Mouse (Mus musculus) midbrain, embryonic 13.5 days (tissue): Measurements from ENCODE around the gene Flt1. TPM values are rescaled to one million over a fixed set of nuclear protein-coding genes. Genes with fewer than 3 reads are reported as not detected.

Source experiments
- ATAC-seq: fragments of 200-750 bp; cut with Nextera tagmentation; 2 replicates; pipeline ENCODE4 v1.8.0; 2017; ENCODE audit warnings: mild to moderate bottlenecking, moderate TSS enrichment, moderate library complexity
- H3K27ac ChIP-seq: fragments of 300-500 bp; sonication (generic); 2 replicates; pipeline ENCODE4 v1.5.1; 2015; ENCODE audit warnings: inconsistent platforms, mild to moderate bottlenecking, moderate library complexity
- H3K27me3 ChIP-seq: fragments of 300-500 bp; sonication (generic); 2 replicates; pipeline ENCODE4 v1.6.1; 2015; ENCODE audit warnings: mild to moderate bottlenecking, inconsistent platforms
- H3K36me3 ChIP-seq: fragments of 300-500 bp; sonication (generic); 2 replicates; pipeline ENCODE4 v1.6.1; 2015; ENCODE audit warnings: mild to moderate bottlenecking, inconsistent platforms
- H3K4me1 ChIP-seq: fragments of 300-500 bp; sonication (generic); replicated peaks from 2 replicates; pipeline ENCODE4 v1.6.1; 2015; ENCODE audit warnings: inconsistent platforms
- H3K4me2 ChIP-seq: fragments of 300-500 bp; sonication (generic); replicated peaks from 2 replicates; pipeline ENCODE4 v1.6.1; 2015; ENCODE audit warnings: moderate library complexity, mild to moderate bottlenecking, inconsistent platforms
- H3K4me3 ChIP-seq: fragments of 300-500 bp; sonication (generic); replicated peaks from 2 replicates; pipeline ENCODE4 v1.5.1; 2015; ENCODE audit warnings: mild to moderate bottlenecking, inconsistent platforms
- H3K9ac ChIP-seq: fragments of 300-500 bp; sonication (generic); replicated peaks from 2 replicates; pipeline ENCODE4 v1.6.1; 2015; ENCODE audit warnings: mild to moderate bottlenecking, inconsistent platforms
- H3K9me3 ChIP-seq: fragments of 300-500 bp; sonication (generic); 2 replicates; pipeline ENCODE4 v1.6.1; 2016; ENCODE audit warnings: mild to moderate bottlenecking, inconsistent platforms
- WGBS: fragments of 180-500 bp; shearing (Covaris S2); methylation state at CpG from one replicate; pipeline ENCODE4 v1.1.7; 2015; 5-methylcytosine and 5-hydroxymethylcytosine counted together
- polyA plus RNA-seq: library from polyadenylated mRNA; unstranded; fragments of >200 nt; fragmentation: Nextera tagmentation; extraction: Ambion mirVana; gene quantifications from 2 replicates; pipeline ENCODE4 v1.2.1, GENCODE M21; 2015

The Flt1 gene
- polyA plus RNA-seq, 1 experiment from 2014 or later = 9.9 TPM

DNA sequence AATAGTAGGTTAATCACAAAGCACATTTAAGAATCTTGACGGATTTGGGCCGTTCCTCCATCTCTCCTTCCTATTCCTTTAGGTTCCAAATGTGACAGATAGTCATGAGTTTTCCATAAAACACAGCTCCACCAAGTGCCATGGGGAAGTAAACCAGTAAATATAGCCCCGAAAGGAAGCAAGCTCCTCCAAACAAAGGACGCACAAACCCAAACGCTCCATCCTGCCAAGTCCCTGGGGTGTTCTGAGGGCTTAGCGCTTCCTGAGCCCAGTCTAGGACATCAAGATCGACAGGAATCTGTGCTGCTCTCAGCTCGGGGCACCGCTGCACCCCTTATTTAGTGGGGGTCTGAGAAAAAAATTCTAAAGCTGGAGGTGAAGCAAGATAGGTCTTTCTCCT is 141.2 kb downstream of the Flt1 start:
- no peak overlapping the region for H3K9ac ChIP-seq
- no peak overlapping the region for H3K4me3 ChIP-seq
- H3K4me2 ChIP-seq = no peak overlapping the region
- H3K9me3 ChIP-seq = no peaks in the 10 kb centered on the region
- no peak overlapping the region for H3K27ac ChIP-seq
- no peaks in the 10 kb centered on the region for H3K27me3 ChIP-seq
- no peaks in the 10 kb centered on the region for H3K4me1 ChIP-seq
- H3K36me3 ChIP-seq = no peaks in the 10 kb centered on the region
- WGBS = 79% methylated on average over 9 of the region's 9 CpGs
- no peak for ATAC-seq

DNA sequence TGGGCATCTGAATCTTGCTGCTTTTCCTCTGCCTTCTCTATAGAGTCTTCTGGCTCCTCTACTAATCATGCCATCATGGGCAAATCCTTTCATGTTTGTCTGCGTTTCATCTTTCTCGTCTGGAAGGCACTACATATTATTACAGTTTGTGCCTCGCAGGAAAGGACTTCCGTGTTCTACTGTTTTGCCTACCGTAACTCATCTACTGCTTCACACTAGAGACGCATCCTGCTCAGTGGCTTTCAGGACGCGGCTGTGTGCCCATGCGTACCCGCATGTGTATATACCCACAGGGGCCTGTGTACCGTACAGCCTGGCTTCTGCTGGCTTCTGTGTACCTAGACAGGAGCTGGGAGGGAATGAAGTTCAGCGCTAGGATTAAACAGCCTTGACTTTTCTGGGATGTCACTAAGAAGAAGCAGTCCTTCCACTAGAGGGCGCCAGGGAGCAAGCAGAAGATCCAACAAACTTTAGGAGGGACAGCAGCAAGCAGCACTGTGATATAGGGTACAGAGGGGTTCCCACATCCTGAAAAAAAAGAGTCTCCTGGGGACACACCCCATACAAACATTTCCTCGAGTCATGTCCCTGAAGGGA is 142.0 kb downstream of the Flt1 start:
- ATAC-seq = no peak
- Histone ChIP-seq H3K4me1 (no peaks in the 10 kb centered on the region), H3K9me3 (no peaks in the 10 kb centered on the region), H3K4me3 (no peak overlapping the region), H3K27ac (no peak overlapping the region), H3K27me3 (no peaks in the 10 kb centered on the region), H3K36me3 (no peaks in the 10 kb centered on the region), H3K9ac (no peak overlapping the region), H3K4me2 (no peak overlapping the region)
- WGBS = 48% methylated on average over 14 of the region's 14 CpGs

DNA sequence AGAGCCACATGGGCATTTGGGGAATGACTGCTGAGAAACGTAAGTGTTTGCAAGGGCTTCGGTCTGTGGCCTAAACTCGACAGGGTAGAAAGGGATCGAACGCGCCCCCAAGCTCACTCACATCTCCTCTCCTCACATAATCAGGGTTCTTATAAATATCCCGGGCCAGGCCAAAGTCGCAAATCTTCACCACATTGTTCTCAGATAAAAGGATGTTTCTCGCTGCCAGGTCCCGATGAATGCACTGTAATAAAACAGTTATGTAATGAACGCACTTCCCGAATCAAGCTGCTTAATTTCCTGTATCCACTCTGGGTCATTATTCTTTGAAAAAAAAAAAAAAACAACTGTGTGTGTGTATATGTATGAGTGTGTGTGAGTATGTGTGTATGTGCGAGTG is 145.6 kb downstream of the Flt1 start:
- no peaks in the 10 kb centered on the region for H3K4me1 ChIP-seq
- no peaks in the 10 kb centered on the region for H3K9me3 ChIP-seq
- no peaks in the 10 kb centered on the region for H3K36me3 ChIP-seq
- no peak overlapping the region for H3K4me2 ChIP-seq
- H3K27ac ChIP-seq = no peak overlapping the region
- H3K27me3 ChIP-seq = no peaks in the 10 kb centered on the region
- no peak overlapping the region for H3K4me3 ChIP-seq
- no peak overlapping the region for H3K9ac ChIP-seq
- 89% methylated on average over 13 of the region's 13 CpGs for WGBS
- no peak for ATAC-seq

DNA sequence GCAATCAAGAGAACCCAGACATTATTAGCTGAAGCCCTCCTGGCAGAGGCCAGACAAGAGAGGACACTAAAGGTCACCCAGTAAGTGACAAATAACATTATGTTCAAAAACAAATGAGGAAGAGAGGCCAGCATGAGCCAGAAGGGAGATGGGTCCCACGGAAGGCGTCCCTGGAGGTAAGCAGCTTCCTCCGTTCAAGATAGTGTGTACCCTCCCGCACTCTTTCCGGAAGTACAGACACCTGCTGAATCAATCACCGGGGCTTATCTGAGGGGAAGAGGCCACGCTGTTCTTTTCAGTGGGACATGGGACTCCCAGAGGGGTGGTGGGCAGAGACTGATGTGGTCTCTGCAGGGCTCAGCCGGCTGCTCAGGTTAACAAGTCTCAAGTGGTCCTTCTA is 146.1 kb downstream of the Flt1 start:
- Histone ChIP-seq H3K27ac (no peak overlapping the region), H3K27me3 (no peaks in the 10 kb centered on the region), H3K4me3 (no peak overlapping the region), H3K4me2 (no peak overlapping the region), H3K9me3 (no peaks in the 10 kb centered on the region), H3K36me3 (no peaks in the 10 kb centered on the region), H3K9ac (no peak overlapping the region), H3K4me1 (no peaks in the 10 kb centered on the region)
- no peak for ATAC-seq
- WGBS = 88% methylated on average over 8 of the region's 8 CpGs

DNA sequence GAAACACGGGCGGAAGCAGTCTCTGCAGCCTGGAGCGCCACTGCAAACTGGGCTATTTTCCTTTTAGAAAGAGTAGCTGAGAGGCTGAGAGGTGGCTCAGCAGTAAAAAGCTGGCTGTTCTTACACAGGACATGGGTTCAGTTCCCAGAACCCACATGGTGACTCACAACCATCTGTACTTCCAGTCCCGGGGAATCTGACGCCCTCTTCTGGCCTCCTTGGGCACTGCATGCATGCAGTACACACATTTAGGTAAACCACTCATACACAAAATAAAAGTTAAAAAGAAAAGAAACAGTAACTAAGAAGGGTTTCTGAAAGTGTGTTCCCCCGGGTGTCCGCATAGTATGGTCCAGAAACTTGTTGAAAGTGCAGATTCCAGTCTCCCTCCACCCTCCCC is 146.7 kb downstream of the Flt1 start:
- no peak overlapping the region for H3K4me2 ChIP-seq
- H3K27me3 ChIP-seq = no peaks in the 10 kb centered on the region
- H3K9me3 ChIP-seq = no peaks in the 10 kb centered on the region
- ATAC-seq = no peak
- H3K36me3 ChIP-seq = no peaks in the 10 kb centered on the region
- H3K4me1 ChIP-seq = no peaks in the 10 kb centered on the region
- WGBS = 87% methylated on average over 7 of the region's 7 CpGs
- H3K9ac ChIP-seq = no peak overlapping the region
- H3K4me3 ChIP-seq = no peak overlapping the region
- no peak overlapping the region for H3K27ac ChIP-seq

DNA sequence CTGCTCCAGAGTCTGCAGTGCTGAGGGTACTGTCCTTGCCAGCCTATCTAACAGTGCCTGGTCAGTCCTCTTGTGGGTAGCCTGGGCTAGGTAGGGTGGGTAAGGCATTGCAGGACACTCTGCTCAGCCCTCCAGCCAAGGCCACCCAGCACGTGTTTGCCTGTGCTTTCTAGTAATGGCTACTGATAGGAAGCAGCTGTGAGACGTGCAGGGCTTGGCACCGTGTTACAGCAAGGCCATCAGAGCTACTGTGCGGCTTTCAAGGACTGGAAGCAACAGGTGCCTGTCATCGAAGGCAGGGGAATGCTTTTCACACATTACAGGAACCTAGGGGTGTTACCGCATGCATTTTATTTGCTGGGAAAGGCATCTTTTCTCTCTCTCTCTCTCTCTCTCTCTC is 148.8 kb downstream of the Flt1 start:
- Histone ChIP-seq H3K4me1 (no peaks in the 10 kb centered on the region), H3K4me2 (no peak overlapping the region), H3K9ac (no peak overlapping the region), H3K9me3 (no peaks in the 10 kb centered on the region), H3K36me3 (no peaks in the 10 kb centered on the region), H3K27me3 (no peaks in the 10 kb centered on the region), H3K27ac (no peak overlapping the region), H3K4me3 (no peak overlapping the region)
- ATAC-seq = no peak
- WGBS = 91% methylated on average over 6 of the region's 6 CpGs

DNA sequence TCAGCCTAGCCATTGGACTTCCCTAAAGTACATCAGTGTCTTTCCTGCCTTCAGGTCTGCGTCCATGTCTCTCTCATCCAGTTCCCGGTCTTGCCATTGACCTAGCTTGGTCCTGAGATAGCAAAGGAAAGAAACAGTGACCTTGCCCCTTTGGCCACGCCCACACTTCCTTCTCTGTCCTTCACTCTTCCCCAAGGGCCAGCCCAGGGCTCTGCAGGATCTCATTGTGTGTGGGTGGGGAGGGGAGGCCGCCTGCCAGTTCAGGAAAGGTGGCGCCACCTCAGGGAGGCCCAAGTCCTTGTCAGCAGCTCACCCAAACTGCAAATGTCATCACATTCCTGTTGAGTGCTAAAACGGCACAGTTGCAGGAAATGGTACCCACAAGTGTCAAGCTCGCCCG is 151.3 kb downstream of the Flt1 start:
- Histone ChIP-seq H3K36me3 (no peaks in the 10 kb centered on the region), H3K4me1 (no peaks in the 10 kb centered on the region), H3K9ac (no peak overlapping the region), H3K4me3 (no peak overlapping the region), H3K27ac (no peak overlapping the region), H3K27me3 (no peaks in the 10 kb centered on the region), H3K4me2 (no peak overlapping the region), H3K9me3 (no peaks in the 10 kb centered on the region)
- WGBS = 59% methylated on average over 8 of the region's 8 CpGs
- no peak for ATAC-seq

DNA sequence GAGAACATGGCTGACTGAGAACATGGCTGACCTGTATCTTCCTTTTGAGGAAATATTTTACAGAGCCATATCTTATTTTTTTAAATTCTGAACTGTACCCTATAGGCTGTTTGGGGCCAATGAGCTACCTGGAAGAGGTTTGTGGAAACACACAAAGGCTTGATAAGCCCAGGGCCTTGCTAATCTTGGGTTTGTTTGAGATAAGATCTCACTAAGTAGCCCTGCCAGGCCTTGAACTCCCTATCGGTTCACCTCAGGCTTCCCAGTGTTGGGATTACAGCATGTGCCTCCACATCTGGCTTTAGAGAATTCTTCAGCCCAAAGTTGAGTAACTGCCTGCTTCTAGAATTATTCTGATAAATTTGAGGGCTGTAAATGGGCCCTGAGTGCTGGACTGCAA is 152.3 kb downstream of the Flt1 start:
- H3K36me3 ChIP-seq = no peaks in the 10 kb centered on the region
- H3K9ac ChIP-seq = no peak overlapping the region
- no peaks in the 10 kb centered on the region for H3K9me3 ChIP-seq
- WGBS = 97% methylated on average over 1 of the region's 1 CpGs
- H3K4me3 ChIP-seq = no peak overlapping the region
- no peak for ATAC-seq
- H3K27me3 ChIP-seq = no peaks in the 10 kb centered on the region
- no peak overlapping the region for H3K27ac ChIP-seq
- no peaks in the 10 kb centered on the region for H3K4me1 ChIP-seq
- H3K4me2 ChIP-seq = no peak overlapping the region

DNA sequence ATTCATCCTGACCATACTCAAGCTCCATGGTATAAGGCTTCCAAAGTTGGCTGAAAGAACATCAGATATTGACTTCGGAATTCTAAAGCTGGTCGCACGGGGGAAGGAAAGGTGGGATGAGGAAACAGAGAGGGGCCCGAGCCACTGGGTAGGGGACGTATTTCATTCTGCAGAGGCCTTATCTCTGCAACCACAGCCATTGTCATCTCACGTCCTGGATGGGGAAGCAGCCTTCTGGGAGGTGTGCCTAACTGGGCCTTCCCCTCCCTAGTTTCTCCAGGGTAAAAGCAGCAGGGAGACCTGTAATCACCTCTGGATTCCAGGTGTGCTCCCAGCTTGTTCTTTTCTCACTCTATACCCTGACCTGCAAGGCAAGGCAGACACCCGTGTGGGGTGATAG is 153.1 kb downstream of the Flt1 start:
- Histone ChIP-seq H3K4me2 (no peak overlapping the region), H3K9me3 (no peaks in the 10 kb centered on the region), H3K27ac (no peak overlapping the region), H3K36me3 (no peaks in the 10 kb centered on the region), H3K27me3 (no peaks in the 10 kb centered on the region), H3K9ac (no peak overlapping the region), H3K4me1 (no peaks in the 10 kb centered on the region), H3K4me3 (no peak overlapping the region)
- WGBS = 89% methylated on average over 7 of the region's 7 CpGs
- no peak for ATAC-seq

DNA sequence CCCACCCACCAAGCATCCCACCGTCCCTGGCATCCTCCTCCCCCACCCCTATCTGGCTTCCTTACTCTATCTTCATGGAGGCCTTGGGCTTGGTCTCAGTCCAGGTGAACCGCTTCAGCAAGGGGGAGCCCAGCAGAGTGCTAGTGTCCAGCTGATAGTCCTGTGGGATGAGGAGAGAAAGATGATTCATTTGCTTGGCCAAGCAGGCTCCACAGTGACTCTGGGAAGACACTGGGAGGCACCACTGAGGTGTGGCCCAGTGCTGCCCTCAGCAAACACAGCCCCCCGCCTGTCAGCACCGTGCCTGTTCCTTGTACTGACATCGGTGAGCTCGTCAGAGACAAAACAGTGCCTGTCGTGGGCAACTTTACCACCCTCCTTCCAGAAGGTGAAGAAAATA is 159.5 kb downstream of the Flt1 start:
- Histone ChIP-seq H3K27ac (no peak overlapping the region), H3K4me2 (no peak overlapping the region), H3K27me3 (no peaks in the 10 kb centered on the region), H3K9me3 (no peaks in the 10 kb centered on the region), H3K4me1 (peaks cover 5% of the 10 kb centered on the region), H3K4me3 (no peak overlapping the region), H3K36me3 (no peaks in the 10 kb centered on the region), H3K9ac (no peak overlapping the region)
- 71% methylated on average over 7 of the region's 7 CpGs for WGBS
- no peak for ATAC-seq

DNA sequence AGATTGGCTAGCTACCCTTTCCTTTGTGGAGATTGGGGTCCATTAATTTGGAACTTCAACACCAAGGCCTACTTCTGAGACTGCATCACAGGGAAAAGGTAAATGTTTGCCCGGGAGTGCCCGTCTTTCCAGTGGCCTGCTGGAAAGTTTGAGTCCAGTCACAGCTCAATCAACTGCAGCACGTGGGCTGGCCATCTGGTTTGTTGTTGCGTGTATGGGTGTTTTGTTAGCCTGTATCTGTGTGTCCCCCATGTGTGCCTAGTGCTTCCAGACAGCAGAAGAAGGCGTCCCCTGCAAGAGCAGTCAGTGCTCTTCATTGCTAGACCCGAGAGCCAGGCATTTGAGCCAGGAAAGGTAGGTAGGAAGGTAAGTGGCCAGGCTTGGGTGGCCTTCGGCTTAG is 160.4 kb downstream of the Flt1 start:
- Histone ChIP-seq H3K36me3 (no peaks in the 10 kb centered on the region), H3K4me3 (no peak overlapping the region), H3K4me2 (no peak overlapping the region), H3K27me3 (no peaks in the 10 kb centered on the region), H3K9ac (no peak overlapping the region), H3K9me3 (no peaks in the 10 kb centered on the region), H3K27ac (no peak overlapping the region), H3K4me1 (peaks cover 5% of the 10 kb centered on the region)
- 88% methylated on average over 7 of the region's 7 CpGs for WGBS
- ATAC-seq = no peak

DNA sequence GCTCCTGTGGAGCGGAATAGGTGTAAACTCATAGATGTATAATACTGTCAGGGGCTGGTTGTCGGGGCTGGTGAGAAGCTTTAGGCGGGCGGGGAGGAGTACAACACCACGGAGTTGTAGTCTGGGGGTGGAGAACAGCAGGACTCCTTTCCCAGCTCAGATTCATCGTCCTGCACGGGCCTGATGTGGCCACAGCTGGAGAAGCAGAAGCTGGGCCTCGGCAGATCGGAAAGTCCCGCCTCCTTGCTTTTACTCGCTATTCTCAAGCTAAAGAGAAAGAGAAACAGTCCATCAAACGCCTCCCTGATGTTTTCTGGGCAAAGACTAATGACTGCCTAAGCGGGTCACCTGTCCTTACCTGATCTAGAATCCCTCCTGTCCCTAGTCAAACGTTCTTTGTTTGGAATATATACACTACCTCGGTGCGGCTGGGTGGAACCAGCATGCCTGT is 161.6 kb downstream of the Flt1 start:
- Histone ChIP-seq H3K9ac (no peak overlapping the region), H3K27me3 (no peaks in the 10 kb centered on the region)
- ATAC-seq = 0 out of 2 replicates have a peak, but pooled peaks have one; percentile 30

DNA sequence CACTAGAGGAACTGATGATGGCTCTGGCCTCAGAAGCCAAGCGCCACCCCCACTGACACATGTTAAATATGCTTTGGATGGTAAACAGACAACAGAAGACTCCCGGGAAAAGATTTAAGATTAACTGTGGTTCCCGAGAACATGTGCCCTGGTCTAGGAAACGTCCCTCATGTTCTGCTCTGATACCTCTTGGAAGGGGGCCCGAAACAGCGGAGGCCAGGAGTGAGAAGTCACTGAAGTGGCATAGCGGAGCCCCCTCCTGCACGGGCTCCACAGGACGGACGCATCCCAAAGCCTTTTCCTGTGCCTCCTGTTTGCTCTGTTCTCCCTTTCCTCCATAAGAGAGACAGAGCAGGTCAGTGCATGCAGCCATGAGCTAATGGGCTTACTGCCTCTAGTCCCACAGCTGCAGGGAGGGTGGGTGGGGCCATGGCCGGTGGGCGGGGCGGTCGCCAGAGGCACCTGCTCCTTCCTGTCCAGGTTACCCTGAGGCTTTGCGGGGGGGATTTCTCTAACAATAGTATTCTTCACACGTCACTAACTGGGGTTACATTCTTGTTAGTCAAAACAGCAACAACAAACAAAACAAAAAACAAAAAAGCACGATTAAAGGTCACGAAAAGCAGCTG is 162.2 kb downstream of the Flt1 start:
- Histone ChIP-seq H3K9ac (no peak overlapping the region), H3K4me2 (peak overlapping the region; percentile 22; the same call in 1 of the 2 replicates), H3K36me3 (no peaks in the 10 kb centered on the region), H3K27ac (no peak overlapping the region), H3K27me3 (no peaks in the 10 kb centered on the region), H3K4me1 (peaks cover 5% of the 10 kb centered on the region), H3K9me3 (no peaks in the 10 kb centered on the region), H3K4me3 (no peak overlapping the region)
- 39% methylated on average over 18 of the region's 18 CpGs for WGBS
- peak; percentile 53; the same call in 1 of the 2 replicates for ATAC-seq

More for the DNA sequence above, 161.6 kb downstream of the Flt1 start:
- Histone ChIP-seq H3K27ac (no peak overlapping the region), H3K4me1 (peaks cover 5% of the 10 kb centered on the region), H3K4me2 (peak overlapping the region; percentile 22), H3K36me3 (no peaks in the 10 kb centered on the region), H3K9me3 (no peaks in the 10 kb centered on the region), H3K4me3 (no peak overlapping the region)
- WGBS = 23% methylated on average over 16 of the region's 16 CpGs
